Mouse (Mus musculus): ENCODE measurements around the gene Irf5. TPM values are rescaled to one million over a fixed set of nuclear protein-coding genes. Genes with fewer than 3 reads are reported as not detected.

Irf5 gene
- total RNA-seq (2021) = 1 to 10 TPM; 2.9 to 3.9 TPM
- long read RNA-seq, experiment 1, partial matches to known transcripts = 0 of 4 reads
- long read RNA-seq, experiment 1, other reads (novel, unspliced or antisense) = 0 of 4 reads
- long read RNA-seq, experiment 2 = 0 reads

GRCm38 (mm10) chr6:29526281-29527251 lies at the start of gene Irf5:
Gene Irf5 (plus strand): TSS chr6:29526625.
- DNase-seq (ENCODE audit: low spot score) = no peak

- no peak for DNase-seq (ENCODE audit: low spot score)
These were observed 43.7 kb upstream of the Irf5 start for GRCm38 (mm10) chr6:29482691-29483090.

GRCm38 (mm10) chr6:29484716-29485559 lies 41.5 kb upstream of the Irf5 start:
- peak; percentile 67 for DNase-seq (ENCODE audit: low spot score)

GRCm38 (mm10) chr6:29485951-29486350 lies 40.5 kb upstream of the Irf5 start:
- DNase-seq (ENCODE audit: low spot score) = no peak

- DNase-seq (ENCODE audit: low spot score) = peak; percentile 37
These were observed 32.3 kb upstream of the Irf5 start for GRCm38 (mm10) chr6:29494101-29494500.

- DNase-seq (ENCODE audit: low spot score) = no peak
These were observed 30.2 kb upstream of the Irf5 start for GRCm38 (mm10) chr6:29496270-29496669.

- no peak for DNase-seq (ENCODE audit: low spot score)
These were observed 28.6 kb upstream of the Irf5 start for GRCm38 (mm10) chr6:29497791-29498190.

- no peak for DNase-seq (ENCODE audit: low spot score)
These were observed 26.2 kb upstream of the Irf5 start for GRCm38 (mm10) chr6:29500177-29500576.

GRCm38 (mm10) chr6:29500810-29501209 lies 25.6 kb upstream of the Irf5 start:
- DNase-seq (ENCODE audit: low spot score) = no peak

- no peak for DNase-seq (ENCODE audit: low spot score)
These were observed 24.8 kb upstream of the Irf5 start for GRCm38 (mm10) chr6:29501599-29501998.

GRCm38 (mm10) chr6:29505493-29505892 lies 20.9 kb upstream of the Irf5 start:
- DNase-seq (ENCODE audit: low spot score) = no peak

- no peak for DNase-seq (ENCODE audit: low spot score)
These were observed 19.6 kb upstream of the Irf5 start for GRCm38 (mm10) chr6:29506834-29507233.

- DNase-seq (ENCODE audit: low spot score) = no peak
These were observed 18.7 kb upstream of the Irf5 start, which contains the start of gene Kcp for GRCm38 (mm10) chr6:29507447-29508309. Gene Kcp (minus strand): TSS chr6:29507952.

GRCm38 (mm10) chr6:29509086-29509485 lies 17.3 kb upstream of the Irf5 start:
- peak; percentile 55 for DNase-seq (ENCODE audit: low spot score)

GRCm38 (mm10) chr6:29513284-29513683 lies 13.1 kb upstream of the Irf5 start:
- DNase-seq (ENCODE audit: low spot score) = no peak

- DNase-seq (ENCODE audit: low spot score) = peak; percentile 77
These were observed 9.3 kb upstream of the Irf5 start for GRCm38 (mm10) chr6:29517139-29517538.

GRCm38 (mm10) chr6:29522626-29523300 lies 3.7 kb upstream of the Irf5 start:
- DNase-seq (ENCODE audit: low spot score) = no peak

- DNase-seq (ENCODE audit: low spot score) = no peak
These were observed 3.0 kb upstream of the Irf5 start for GRCm38 (mm10) chr6:29523301-29524033.

GRCm38 (mm10) chr6:29524034-29524489 lies 2.4 kb upstream of the Irf5 start:
- DNase-seq (ENCODE audit: low spot score) = no peak

Data from gastrocnemius, adult 18-20 months (tissue).